Mouse (Mus musculus): ENCODE results near the gene Ep400.
A peak's percentile ranks its signal among the peaks of the same experiment; 100 is the strongest.
"Not testable (repeated sequence)": the region's sequence is repeated elsewhere in the genome, so short reads cannot be mapped to it uniquely, and the experiment has no call there.

Gene Ep400

GRCm38 (mm10) chr5:110779276-110779997 is 8.9 kb upstream of the Ep400 start:
- no peak for DNase-seq

GRCm38 (mm10) chr5:110778263-110778662 is 7.7 kb upstream of the Ep400 start:
- no peak for DNase-seq

- DNase-seq: no peak
Observed at GRCm38 (mm10) chr5:110776141-110776540, 5.6 kb upstream of the Ep400 start.

DNA sequence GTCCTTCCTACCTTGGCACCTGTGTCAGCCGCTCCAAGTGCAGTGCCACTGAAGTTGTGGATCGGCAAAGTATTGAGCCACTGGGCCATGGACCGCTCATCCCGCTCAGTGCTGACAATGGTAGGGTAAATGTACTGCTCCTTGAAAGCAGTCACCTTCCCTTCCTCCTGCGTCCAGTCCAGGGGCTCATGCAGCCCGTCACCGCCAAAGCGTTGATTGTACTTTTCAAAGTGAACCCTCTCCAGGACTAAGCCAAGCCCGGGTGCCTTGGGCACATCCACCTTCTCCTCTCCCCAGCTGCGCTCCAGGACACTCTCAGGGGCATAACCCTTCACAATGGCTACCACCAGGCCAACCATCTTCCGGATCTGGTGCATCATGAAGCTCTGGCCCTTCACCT is 4.0 kb upstream of the Ep400 start:
- DNase-seq: no peak

DNA sequence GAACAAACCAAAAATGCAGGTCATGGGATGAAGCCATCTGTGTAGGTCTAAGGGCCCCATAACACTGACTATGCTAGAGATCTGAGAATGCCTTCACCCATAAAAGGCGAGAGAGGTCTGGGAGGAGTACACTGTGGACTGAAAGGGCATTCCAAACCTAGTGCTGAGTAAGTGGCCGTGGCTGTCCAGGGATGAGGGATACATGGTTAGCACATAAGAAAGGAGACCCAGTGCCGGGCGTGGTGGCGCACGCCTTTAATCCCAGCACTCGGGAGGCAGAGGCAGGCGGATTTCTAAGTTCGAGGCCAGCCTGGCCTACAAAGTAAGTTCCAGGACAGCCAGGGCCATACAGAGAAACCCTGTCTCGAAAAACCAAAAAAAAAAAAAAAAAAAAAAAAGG is 2.4 kb upstream of the Ep400 start:
- DNase-seq: not testable (repeated sequence)

- peak; percentile 48 for DNase-seq
Observed at GRCm38 (mm10) chr5:110770031-110770445, 479 bp downstream of the Ep400 start.

- no peak for DNase-seq
Observed at GRCm38 (mm10) chr5:110769272-110769671, 1.2 kb downstream of the Ep400 start.

DNA sequence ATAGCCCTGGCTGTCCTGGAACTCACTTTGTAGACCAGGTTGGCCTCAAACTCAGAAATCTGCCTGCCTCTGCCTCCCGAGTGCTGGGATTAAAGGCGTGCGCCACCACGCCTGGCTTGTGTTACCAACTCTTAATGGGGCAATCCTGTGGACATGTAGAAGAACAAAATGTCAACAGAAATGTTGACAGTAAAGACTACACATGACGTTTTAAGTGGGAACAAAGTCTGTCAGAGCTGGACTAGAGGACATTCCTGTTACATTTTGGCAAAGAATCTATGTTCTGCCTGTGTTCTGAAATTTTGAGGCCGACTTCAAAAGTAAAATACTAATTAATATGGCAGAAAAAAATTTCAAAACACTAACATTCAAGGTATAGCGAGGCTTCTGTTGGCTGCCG is 6.6 kb downstream of the Ep400 start:
- no peak for DNase-seq

DNA sequence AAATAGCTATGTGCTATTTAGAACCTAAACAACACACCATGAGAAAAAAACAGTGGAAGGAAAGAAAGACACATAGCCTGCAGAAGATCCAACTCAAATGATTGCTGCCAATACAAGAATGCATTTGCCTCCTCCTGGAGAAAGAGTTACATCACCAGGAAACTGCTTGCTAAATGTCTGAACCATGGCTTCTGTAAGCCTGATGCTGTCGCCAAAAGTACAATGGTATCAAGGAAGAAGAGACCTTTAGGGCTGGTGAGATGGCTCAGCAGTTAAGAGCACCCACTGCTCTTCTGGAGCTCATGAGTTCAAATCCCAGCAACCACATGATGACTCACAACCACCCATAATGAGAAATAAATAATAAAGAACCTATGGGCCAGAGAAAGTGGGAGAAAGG is 25.5 kb downstream of the Ep400 start:
- no peak for DNase-seq

DNA sequence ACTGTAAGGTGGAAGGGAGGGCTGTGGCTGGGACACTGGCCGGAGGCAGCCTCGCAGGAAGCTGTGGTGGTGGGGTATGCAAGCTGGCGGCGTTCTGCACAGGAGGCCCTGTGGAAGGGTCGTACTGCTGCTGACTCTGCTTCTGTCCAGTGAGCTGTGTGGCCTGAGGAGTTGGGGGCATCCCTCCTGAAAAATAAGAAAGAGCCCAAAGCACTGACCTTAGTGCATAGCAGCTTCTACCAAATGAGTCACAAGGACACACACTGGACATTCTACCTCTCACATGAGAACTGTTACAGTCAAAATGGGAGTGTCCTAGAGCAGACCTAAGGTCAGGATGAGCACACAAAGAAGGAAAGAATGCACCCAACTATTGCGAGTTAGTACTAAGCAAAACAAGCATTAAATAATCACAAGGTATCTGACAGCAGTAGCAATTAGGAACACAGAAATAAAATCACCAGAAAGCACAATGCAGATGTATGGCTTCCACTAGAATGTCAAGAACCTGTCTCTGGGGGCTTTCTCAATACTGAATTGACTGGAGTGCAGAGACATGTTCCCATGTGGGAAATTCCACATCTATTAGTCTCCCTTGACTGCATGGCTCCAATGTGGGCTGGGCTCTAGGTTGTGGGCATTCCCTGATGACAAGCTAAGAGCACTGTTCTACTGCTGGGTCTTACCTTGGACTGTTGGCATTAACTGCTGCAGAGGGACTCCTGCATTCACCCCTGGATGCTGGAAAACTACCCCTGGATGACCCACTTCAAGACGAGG is 30.8 kb downstream of the Ep400 start:
- no peak for DNase-seq

GRCm38 (mm10) chr5:110735606-110736005 is 34.9 kb downstream of the Ep400 start:
- DNase-seq: no peak

DNA sequence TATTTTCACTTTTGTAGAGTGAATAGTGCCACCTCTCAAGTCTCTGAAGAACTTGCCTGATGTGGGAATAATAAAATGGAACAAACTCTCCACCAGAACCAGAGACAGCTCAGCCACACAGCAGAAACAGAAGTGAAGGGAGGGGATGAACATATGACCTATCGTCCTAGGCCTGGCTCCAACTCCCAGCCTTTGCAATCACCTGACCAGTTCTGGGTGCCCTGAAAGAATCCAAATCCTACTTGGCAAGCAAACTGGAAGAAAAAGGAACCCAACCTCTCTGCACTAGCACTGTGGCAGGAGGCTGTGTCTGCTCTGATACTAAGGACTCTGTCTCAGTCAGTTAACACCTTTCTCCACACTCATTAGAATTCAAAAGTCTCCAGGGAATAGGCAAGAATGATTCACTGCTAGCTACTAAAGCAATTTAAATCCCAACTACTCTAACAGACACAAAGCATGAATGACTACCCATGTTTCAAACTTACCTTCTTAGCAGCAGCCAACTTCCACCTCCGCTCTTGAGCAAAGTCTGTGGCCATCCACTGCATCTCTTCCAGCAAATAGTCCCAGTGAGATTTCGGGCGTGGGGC is 37.2 kb downstream of the Ep400 start:
- no peak for DNase-seq

GRCm38 (mm10) chr5:110731227-110731626 is 39.3 kb downstream of the Ep400 start:
- no peak for DNase-seq

- DNase-seq: no peak
Observed at GRCm38 (mm10) chr5:110727850-110728249, 42.7 kb downstream of the Ep400 start.

- DNase-seq: no peak
Observed at GRCm38 (mm10) chr5:110723543-110723942, 47.0 kb downstream of the Ep400 start.

- not testable (repeated sequence) for DNase-seq
Observed at GRCm38 (mm10) chr5:110721463-110721862, 49.1 kb downstream of the Ep400 start.

- no peak for DNase-seq
Observed at GRCm38 (mm10) chr5:110711455-110711854, 59.1 kb downstream of the Ep400 start.

- DNase-seq: peak; percentile 45
Observed at GRCm38 (mm10) chr5:110709256-110709655, 61.3 kb downstream of the Ep400 start.

DNA sequence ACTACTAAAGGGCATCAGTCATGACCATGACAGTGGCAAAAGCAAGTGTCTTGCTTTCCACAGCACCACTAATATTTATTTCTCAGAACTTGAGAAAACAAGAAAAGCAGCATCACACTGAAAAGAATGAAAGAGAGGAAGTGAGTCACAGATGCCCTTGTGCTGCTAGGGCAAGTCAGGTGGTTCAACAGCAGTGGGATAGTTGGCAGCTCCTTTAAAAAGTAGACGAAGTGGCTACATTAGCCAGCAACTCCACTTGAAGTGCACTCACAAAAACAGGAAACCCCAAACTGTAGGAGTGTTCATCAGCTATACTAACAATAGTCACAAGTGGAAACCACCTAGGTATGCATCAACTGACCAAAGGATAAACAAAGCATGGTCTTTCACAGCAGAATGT is 66.5 kb downstream of the Ep400 start:
- no peak for DNase-seq

DNA sequence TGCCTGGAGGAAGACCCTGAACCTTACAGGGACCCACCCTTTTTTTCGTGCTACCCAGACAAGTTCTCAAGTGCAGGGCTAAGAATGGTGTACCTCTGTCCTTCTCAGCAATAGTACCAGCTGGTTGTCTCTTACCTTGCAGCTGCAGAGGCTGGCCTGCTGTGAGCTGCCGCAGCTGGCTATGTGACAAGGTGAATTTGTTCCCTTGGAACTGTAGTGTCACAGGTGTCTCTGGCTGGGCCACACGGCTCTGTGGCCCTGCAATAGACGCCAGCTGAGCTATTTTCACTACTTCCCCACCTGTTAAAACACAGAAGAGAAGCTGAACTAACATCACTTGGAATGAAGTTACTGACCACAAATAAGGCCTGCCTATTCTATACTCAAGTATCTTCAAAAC is 71.9 kb downstream of the Ep400 start:
- no peak for DNase-seq

- no peak for DNase-seq
Observed at GRCm38 (mm10) chr5:110682041-110682440, 88.5 kb downstream of the Ep400 start.

DNA sequence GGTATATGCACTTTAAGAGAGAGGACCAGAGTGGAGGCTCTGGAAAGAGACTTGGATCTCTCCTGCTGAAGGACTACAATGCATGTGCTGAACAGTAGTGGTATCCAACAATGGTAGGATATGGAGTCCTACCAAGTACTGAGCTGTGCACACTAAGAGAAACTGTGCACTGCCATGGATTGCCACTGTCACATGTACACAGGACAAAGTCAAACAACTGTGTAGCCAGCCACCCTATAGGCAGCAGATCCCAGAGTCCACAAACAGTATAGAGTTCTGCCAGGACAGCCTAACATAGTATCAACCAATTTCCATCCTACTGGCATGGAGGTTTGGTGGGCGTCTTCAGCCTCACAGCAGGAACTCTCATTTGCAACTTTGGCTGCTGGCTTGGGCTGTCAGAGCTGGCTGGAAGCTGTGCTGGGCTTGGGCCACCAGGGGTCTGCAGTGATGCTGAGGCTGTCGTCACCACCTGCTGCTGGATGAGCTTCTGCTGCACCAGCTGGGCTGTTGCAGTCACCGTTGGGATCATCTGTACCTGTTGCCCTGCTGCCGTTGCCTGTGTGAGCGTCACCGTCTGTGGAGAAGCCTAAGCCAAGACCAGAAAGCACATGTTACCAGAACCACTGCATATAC is 104.9 kb downstream of the Ep400 start:
- DNase-seq: no peak

DNA sequence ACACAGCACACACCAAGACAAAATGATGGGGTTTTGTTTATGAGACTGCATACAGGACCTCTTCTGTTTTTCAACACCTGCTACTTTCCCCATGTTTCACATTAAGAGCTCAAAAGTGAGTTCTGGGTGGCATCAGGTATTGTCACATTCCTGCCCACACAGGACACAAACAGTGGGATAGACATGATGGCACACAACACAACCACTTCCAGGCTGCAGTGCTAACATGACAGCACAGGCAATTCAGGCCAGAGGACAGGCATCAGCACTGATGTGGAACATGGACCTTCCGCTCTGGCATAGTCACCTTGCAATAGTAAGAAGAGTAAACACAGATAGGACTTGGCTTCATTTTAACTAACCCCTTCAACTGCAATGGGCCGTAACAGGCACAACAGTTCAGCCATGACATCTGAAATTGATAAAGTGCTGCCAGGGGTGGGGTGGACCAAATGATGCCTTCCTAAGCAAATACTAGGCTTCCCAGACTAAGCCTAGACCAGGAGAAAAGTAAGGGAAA is 105.7 kb downstream of the Ep400 start:
- DNase-seq: no peak
